Mouse (Mus musculus) T-helper 17 cell (primary cell): ENCODE measurements around the gene Ddx59.

Experiments
- in situ Hi-C, 2 experiments: fragments of 300-600 bp; cut with MboI, MseI; formaldehyde crosslinking; loops; 1 replicate in 1 of 2; 2 replicates in 1 of 2; pipeline ENCODE4 v1.15.1; 2025; ENCODE audit warnings: high pct_unique_total_duplicates in 2 of 2

Gene Ddx59

GRCm38 (mm10) chr1:136447338-136447737 lies 32.3 kb downstream of the Ddx59 start:
- in situ Hi-C loops, result no loop called here

DNA sequence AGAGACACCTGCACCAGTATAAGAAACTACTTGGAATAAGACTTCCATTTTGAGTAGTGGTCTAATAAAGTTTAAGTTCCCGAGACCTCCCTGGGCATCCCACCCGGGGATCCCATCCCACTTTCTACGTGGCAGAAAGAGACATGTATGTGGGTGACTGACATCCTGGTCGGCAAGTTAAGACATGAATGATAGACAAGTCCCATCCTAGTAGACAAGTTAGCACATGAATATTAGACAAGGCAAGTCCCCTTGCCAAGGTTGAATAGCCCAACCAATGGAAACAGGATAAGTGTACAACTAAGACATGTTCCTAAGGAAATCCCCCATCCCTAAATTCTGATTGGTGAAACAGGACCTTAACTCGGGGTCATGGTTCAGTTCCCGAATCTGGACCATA lies 34.5 kb downstream of the Ddx59 start:
- in situ Hi-C loops, result no loop called here

- in situ Hi-C loops, result loop anchor here in 1 of 2 experiments (10.0 to 25.0 kb wide), 2 partner anchors 138 to 405 kb away; no protein-coding TSS in a partner anchor
Observed at GRCm38 (mm10) chr1:136450206-136450605, 35.1 kb downstream of the Ddx59 start.

GRCm38 (mm10) chr1:136452421-136452820 lies 37.4 kb downstream of the Ddx59 start:
- in situ Hi-C loops, result loop anchor here in 1 of 2 experiments (10.0 to 25.0 kb wide), 2 partner anchors 140 to 408 kb away; no protein-coding TSS in a partner anchor

DNA sequence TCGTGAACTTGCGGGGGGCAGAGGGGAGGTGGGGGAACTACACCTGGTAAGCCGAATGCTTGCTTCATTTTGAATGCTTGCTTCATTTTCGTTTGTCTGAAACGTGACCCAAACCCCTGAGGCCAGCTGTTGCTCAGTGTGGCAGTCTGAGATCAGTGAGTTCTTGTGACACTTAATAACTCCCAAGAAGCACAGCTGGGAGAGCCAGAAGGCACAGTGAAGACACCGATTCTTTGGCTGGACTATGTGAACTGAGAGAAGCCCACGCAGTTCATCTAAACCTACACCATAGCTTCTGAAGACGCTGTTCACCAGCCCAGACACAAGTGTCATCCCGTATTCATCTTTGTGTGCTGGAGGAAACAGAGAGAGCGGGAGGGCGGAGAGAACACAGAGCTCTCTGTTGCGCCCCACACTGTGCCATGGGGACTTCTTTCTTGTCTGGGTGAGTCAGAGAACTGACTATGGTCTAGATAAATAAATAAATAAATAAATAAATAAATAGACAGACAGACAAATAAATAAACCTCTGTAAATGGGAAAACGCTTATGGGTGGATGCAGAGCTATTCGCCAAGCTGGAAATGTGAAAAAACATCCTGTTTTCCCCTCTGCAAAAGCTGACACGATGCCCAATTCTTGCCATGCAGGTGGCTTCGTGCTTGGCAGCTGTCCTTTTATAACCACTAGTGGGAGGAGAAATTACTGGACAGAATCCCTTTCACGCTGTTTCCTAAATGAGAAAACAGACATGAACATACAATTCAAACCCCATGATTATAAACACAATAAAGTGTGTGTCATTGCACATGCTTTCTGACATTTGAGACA lies 40.9 kb downstream of the Ddx59 start:
- in situ Hi-C loops, result loop anchor here in 1 of 2 experiments (5.0 to 25.0 kb wide), 3 partner anchors 144 to 411 kb away; no protein-coding TSS in a partner anchor

- in situ Hi-C loops, result loop anchor here in 1 of 2 experiments (5.0 to 25.0 kb wide), 3 partner anchors 144 to 412 kb away; no protein-coding TSS in a partner anchor
Observed at GRCm38 (mm10) chr1:136456741-136457140, 41.7 kb downstream of the Ddx59 start.

DNA sequence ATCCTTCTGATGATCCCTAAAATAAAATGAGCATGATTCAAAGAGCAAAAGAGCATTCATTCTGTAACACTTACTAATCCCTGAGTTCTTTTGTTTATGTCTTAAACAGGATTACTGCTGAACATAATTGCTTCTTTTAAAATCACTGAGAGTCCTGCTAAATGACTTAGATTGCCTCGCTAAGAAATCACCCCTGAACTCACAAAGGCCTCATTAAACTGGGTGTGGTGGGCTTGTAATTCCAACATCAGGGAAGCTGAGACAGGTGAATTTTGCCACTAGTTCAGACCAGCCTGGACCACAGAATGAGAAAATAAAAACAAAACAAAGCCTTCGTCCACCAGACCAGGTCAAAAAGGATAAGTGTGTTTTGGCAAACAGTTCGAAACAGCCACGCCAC lies 42.3 kb downstream of the Ddx59 start:
- in situ Hi-C loops, result loop anchor here in 1 of 2 experiments (5.0 to 25.0 kb wide), 3 partner anchors 145 to 413 kb away; no protein-coding TSS in a partner anchor

- in situ Hi-C loops, result loop anchor here in 1 of 2 experiments (5.0 to 25.0 kb wide), 3 partner anchors 146 to 414 kb away; no protein-coding TSS in a partner anchor
Observed at GRCm38 (mm10) chr1:136458691-136459245, 43.7 kb downstream of the Ddx59 start.

DNA sequence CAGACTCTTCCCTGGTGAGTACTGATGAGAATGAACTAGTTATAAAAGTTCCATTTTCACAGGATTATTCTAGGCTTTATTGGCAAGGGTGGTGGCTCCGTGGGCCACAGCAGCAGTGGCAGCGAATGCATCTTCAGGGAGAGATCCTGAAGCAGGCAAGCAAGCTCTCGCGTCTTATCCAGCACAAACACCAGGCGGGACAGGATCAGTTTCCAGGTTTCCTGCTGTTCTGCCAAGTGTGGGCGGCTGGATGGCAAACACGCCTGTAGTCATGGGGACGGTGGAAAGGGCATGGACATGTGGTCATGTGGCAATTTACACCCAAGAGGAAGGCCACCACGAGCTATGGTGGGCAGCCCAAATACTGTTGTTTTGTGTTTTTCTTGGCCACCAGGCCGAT lies 47.4 kb downstream of the Ddx59 start:
- in situ Hi-C loops, result loop anchor here in 1 of 2 experiments (25.0 kb wide), 1 partner anchor 150 kb away; no protein-coding TSS in a partner anchor

DNA sequence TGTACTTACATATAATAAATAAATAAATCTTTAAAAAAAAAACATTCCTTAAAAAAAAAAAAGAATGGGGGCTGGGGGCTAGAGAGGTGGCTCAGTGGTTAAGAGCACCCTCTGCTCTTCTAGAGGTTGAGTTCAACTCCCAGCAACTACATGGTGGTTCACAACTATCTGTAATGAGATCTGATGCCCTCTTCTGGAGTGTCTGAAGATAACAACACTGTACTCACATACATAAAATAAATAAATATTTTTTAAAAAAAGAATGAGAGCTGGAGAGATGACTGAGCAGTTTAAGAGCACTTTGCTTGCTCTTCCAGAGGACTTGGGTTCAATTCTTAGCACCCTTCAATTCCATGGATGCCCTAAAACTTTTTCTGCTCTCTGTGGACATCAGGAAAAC lies 50.1 kb downstream of the Ddx59 start:
- in situ Hi-C loops, result loop anchor here in 1 of 2 experiments (25.0 kb wide), 1 partner anchor 153 kb away; no protein-coding TSS in a partner anchor

GRCm38 (mm10) chr1:136466143-136466811 lies 51.2 kb downstream of the Ddx59 start, which contains the start of gene Kif14:
Gene Kif14, plus strand, starts transcription at chr1:136466343.
- in situ Hi-C loops, result loop anchor here in 1 of 2 experiments (25.0 kb wide), 1 partner anchor 154 kb away; no protein-coding TSS in a partner anchor

DNA sequence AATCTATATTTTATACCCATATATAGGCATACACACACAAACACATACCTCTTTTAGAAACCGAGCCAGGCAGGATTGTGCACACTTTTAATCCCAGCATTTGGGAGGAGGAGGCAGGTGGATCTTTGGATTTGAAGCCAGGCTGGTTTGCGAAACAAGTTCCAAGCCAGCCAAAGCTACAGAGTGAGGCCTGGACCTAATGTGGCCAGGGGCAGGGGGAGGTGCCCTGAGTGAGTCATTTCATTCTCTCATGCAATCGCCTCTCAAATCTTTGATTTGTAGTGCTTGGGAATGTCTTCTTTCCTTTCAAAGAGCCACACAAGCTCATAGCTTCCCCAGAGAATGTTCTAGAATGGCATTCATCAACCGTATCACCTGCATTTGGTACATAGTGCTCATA lies 54.3 kb downstream of the Ddx59 start:
- in situ Hi-C loops, result loop anchor here in 1 of 2 experiments (25.0 kb wide), 1 partner anchor 157 kb away; no protein-coding TSS in a partner anchor

DNA sequence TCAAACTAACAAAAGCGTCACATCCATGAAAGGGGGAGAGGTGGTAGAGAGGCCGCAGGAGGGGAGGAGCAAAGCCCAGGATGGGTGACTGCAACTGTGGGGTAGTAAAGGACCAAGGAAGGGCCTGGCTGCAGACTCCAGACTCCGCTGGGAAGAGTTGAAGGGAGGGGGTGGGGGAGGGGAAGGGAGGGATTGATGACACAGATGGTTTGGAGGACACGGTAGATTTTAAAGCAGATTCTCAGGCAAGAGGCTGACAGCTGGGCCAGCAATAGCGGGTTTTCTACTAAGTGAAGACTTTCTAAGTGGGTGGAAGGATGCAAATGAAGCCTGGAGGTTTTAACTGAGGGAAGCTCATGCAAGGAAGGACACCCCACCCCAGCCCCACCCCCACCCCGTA lies 55.4 kb downstream of the Ddx59 start:
- in situ Hi-C loops, result loop anchor here (10.0 to 25.0 kb wide), 2 partner anchors 158 to 866 kb away; partner anchors contain the start of gene Nav1 (in 1 of the 2)
